Mouse (Mus musculus) ZHBTc4 (cell line): Measurements from ENCODE around the gene 2900011O08Rik.
"Not testable (repeated sequence)": the region's sequence is repeated elsewhere in the genome, so short reads cannot be mapped to it uniquely, and the experiment has no call there.

Source experiments
- DNase-seq: peaks from one replicate; pipeline ENCODE4 v3.0.0-alpha.2; 2011; ENCODE audit warnings: low read depth, low spot score

2900011O08Rik gene

GRCm38 (mm10) chr16:14066571-14066970, 80.2 kb downstream of the 2900011O08Rik start:
- DNase-seq: peak; percentile 57

- DNase-seq: not testable (repeated sequence)
Observed at GRCm38 (mm10) chr16:14068701-14069100, 82.3 kb downstream of the 2900011O08Rik start.

GRCm38 (mm10) chr16:14070471-14071169, 84.2 kb downstream of the 2900011O08Rik start:
- DNase-seq: no peak

DNA sequence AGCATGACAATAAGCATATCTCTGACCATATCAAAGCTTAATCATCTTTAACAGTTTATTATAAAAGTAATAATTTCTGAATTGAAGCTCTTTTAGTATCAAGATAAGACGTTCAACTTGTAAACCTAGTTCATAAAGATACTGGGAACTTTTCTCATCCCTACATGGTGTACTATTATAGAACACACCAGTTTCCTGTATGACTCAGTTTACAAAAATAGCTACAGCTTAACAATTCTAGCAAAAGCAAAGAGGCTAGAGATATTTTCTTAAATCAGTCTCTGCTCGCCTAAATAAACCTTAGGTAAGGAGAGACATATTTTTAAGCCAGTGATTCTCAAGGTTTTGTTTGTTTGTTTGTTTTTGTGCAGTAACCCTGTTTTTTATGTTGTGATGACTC, 96.5 kb downstream of the 2900011O08Rik start:
- DNase-seq: no peak

DNA sequence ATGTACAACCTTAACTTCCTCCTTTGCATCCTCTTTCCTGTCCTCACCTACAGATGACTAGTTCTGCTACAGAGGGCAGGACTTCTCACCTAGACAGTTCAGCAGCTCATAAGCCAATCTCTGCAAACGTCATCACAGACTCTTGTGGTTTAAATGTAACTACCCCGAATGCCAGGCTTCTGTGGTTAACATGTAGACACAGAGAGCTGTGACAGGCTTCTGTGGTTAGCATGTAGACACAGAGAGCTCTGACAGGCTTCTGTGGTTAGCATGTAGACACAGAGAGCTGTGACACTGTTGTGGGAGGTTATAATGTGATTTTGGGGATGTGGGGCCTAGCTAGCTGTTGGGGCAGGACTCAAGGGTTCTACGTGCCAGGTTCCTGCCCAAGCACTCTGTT, 101.8 kb downstream of the 2900011O08Rik start:
- DNase-seq: no peak

DNA sequence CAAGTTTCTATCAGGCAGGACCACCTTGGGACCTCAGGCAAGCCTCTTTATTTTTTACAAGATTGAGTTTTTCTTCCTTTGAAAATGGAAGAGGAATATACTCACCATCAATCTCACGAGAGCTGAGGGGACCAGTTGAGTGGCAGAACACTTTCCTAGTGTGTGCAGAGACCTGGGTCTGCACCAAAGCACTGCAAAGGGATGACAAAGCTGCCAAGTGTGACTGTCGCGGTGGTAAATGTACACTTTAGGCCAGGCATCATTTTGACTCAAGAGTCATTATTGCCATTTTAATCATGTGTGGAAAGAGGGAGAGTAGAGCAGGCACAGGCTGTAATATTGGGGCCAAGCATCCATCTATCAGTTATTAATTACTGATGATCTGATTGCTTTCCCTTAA, 102.9 kb downstream of the 2900011O08Rik start:
- DNase-seq: no peak

DNA sequence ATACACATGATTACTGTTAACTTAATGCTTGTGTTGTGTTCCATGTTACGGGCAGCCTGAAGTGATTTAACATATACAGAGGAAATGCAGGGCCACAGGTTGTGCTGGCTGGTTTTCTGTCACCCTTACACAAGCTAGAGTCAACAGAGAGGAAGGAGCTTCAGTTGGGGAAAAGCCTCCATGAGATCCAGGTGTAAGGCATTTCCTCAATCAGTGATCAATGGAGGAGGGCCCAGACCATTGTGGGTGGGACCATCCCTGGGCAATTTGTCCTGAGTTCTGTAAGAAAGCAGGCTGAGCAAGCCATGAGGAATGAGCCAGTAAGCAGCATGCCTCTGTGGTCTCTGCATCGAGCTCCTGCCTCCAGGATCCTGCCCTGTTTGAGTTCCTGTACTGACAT, 105.4 kb downstream of the 2900011O08Rik start:
- no peak for DNase-seq

- no peak for DNase-seq
Observed at GRCm38 (mm10) chr16:14105891-14106290, 119.5 kb downstream of the 2900011O08Rik start.

GRCm38 (mm10) chr16:14109651-14110230, 123.3 kb downstream of the 2900011O08Rik start:
- DNase-seq: no peak

DNA sequence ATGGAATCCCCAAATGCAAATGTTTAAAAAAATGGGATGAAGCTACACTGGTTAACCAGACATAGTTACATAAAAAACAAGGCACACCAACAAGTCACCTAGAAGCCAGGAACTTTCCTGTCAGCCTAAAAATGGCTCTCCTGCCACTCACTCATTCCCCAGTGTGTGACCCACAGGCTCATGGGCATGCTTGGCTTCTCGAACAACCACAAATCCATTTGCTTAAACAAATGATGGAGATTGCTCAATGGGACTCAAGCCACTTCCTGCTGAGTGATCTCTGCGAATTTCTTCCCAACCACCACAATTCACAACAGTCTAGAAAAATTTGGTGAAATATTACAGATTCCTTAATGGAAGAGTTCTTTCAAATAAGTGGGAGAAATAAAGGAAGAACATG, 124.5 kb downstream of the 2900011O08Rik start:
- DNase-seq: no peak

DNA sequence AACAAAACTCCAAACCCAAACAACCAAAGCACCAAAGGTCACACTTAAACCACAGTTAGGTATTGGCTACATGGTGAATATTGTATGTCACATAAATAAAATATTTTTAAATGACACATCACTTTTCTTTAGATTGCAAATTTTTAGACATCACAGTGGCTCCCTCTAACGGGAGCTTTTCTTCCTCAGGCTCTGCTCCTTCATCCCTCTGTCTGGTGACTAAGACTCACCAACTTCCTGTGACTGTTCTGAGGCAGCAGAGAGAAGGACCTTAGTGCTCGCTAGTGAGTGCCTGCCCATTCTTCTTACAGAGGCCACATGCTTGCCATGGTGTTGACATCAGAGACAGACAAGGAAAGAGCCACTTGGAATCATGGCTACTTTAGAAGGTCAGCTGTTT, 125.7 kb downstream of the 2900011O08Rik start:
- no peak for DNase-seq

GRCm38 (mm10) chr16:14112742-14113141, 126.3 kb downstream of the 2900011O08Rik start:
- DNase-seq: no peak

DNA sequence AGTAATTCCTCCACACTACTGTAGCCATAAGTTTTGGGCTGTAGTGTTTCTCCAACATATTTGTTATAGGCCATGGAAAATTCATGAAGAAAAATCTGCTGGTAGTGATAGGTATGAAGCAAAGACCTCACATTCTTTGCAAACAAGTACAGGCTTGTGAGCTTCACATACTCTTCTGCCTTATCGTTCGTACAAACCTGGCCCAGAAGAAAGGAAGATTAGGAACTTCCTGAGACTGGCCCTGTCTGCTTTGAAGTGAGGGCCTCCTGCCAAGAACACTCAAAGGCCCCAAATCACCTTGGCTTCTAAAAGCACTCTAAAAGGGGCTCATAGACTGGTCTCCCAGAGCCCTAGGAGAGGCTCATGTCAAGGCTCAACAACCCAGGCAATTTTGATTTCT, 130.9 kb downstream of the 2900011O08Rik start:
- no peak for DNase-seq

DNA sequence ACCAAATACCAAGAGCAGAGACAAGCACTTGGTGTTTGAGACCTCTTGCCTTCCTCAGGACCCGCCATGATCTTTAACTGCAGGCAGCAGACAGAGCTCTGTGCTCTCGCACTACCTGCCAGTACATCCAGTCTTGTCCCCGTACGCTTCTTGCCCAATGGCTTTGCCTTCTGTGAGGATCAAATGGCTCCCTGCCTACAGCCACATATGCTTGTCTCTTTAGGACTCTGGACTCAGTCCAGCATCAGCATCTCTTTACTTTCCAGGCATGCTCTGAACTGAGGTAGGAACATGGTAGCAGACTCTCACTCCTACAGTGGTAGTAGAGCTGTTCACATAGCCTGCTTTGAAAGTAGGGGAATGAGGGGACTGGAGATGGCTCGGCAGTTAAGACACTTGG, 134.5 kb downstream of the 2900011O08Rik start:
- no peak for DNase-seq

- no peak for DNase-seq
Observed at GRCm38 (mm10) chr16:14121563-14121962, 135.2 kb downstream of the 2900011O08Rik start.

- peak; percentile 30 for DNase-seq
Observed at GRCm38 (mm10) chr16:14122586-14122985, 136.2 kb downstream of the 2900011O08Rik start.

GRCm38 (mm10) chr16:14123901-14124300, 137.5 kb downstream of the 2900011O08Rik start:
- peak; percentile 66 for DNase-seq

- DNase-seq: no peak
Observed at GRCm38 (mm10) chr16:14124709-14125108, 138.3 kb downstream of the 2900011O08Rik start.

GRCm38 (mm10) chr16:14125253-14125652, 138.8 kb downstream of the 2900011O08Rik start:
- no peak for DNase-seq

GRCm38 (mm10) chr16:14128977-14129376, 142.6 kb downstream of the 2900011O08Rik start:
- DNase-seq: no peak

GRCm38 (mm10) chr16:14130796-14131195, 144.4 kb downstream of the 2900011O08Rik start:
- no peak for DNase-seq

DNA sequence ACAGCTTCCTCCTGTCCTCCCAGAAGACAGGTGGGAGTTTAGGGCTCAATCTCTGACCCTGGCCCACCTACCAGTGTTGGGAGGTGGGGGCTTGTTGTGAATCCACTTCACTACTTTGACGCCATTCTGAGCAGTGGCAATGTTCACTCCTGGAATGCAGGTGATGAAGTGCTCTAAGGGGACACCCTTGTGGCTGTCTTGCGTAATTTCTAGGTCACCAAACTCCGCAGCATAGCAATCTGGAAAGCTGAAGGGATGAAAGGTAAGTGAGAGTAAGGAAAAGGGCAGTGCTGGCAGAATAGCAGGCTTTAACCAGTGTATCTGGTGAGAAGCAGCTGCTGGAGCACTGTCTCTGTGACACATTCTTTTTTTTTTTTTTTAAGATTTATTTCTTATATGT, 145.0 kb downstream of the 2900011O08Rik start:
- DNase-seq: peak; percentile 51

GRCm38 (mm10) chr16:14131838-14132237, 145.4 kb downstream of the 2900011O08Rik start:
- DNase-seq: peak; percentile 6
